Mouse (Mus musculus): Measurements from ENCODE around the gene Serpina12. TPM values are rescaled to one million over a fixed set of nuclear protein-coding genes. Genes with fewer than 3 reads are reported as not detected.
A peak's percentile ranks its signal among the peaks of the same experiment; 100 is the strongest.

Gene Serpina12
- total RNA-seq, 1 experiment: 0.13 TPM

- H3K36me3 ChIP-seq (ENCODE audit: control insufficient read depth, insufficient read depth, low read length, poor library complexity, severe bottlenecking): no peaks in the 10 kb centered on the region
- no peaks in the 10 kb centered on the region for H3K4me1 ChIP-seq (ENCODE audit: control insufficient read depth in 2 of 2, insufficient read depth in 2 of 2, low read length in 2 of 2, poor library complexity in 1 of 2)
- H3K9ac ChIP-seq (ENCODE audit: insufficient read depth, low read depth, low read length, poor library complexity, severe bottlenecking): no peak overlapping the region
- in situ Hi-C loops (cut with MboI; ENCODE audit: low sequenced_read_pairs in 2 of 2, unreplicated experiment in 2 of 2): no loop called here
- H3K4me3 ChIP-seq (ENCODE audit: insufficient read depth in 1 of 2, low read depth in 1 of 2, low read length in 2 of 2, poor library complexity in 1 of 2, severe bottlenecking in 1 of 2): no peak overlapping the region
- TF ChIP-seq ZNF384 (IDR thresholded peaks at IDR 0.05; ENCODE audit: low read depth, low read length): no peak
- TF ChIP-seq ZC3H11A (IDR thresholded peaks at IDR 0.05; ENCODE audit: borderline replicate concordance, low read depth, low read length): no peak
- no peak for TF ChIP-seq HCFC1 (IDR thresholded peaks at IDR 0.05; ENCODE audit: borderline replicate concordance, insufficient read depth, low read length)
- no peak for TF ChIP-seq MAFK (IDR thresholded peaks at IDR 0.05; ENCODE audit: insufficient read depth, low read depth, low read length)
- TF ChIP-seq CHD2 (IDR thresholded peaks at IDR 0.05; ENCODE audit: low read depth, low read length): no peak
- DNase-seq (ENCODE audit: low read depth, low spot score): no peak
- H3K9me3 ChIP-seq (ENCODE audit: control insufficient read depth, insufficient read depth, low read depth, low read length): no peaks in the 10 kb centered on the region
- H3K27ac ChIP-seq (ENCODE audit: insufficient read depth, low read depth, low read length, poor library complexity, severe bottlenecking): no peak overlapping the region
Observed at GRCm38 (mm10) chr12:103988754-103989513, 55.3 kb downstream of the Serpina12 start.

GRCm38 (mm10) chr12:103985868-103986267, 58.4 kb downstream of the Serpina12 start:
- Histone ChIP-seq H3K9me3 (ENCODE audit: control insufficient read depth, insufficient read depth, low read depth, low read length) (no peaks in the 10 kb centered on the region), H3K9ac (ENCODE audit: insufficient read depth, low read depth, low read length, poor library complexity, severe bottlenecking) (no peak overlapping the region), H3K4me1 (ENCODE audit: control insufficient read depth in 2 of 2, insufficient read depth in 2 of 2, low read length in 2 of 2, poor library complexity in 1 of 2) (no peaks in the 10 kb centered on the region), H3K4me3 (ENCODE audit: insufficient read depth in 1 of 2, low read depth in 1 of 2, low read length in 2 of 2, poor library complexity in 1 of 2, severe bottlenecking in 1 of 2) (no peak overlapping the region), H3K27ac (ENCODE audit: insufficient read depth, low read depth, low read length, poor library complexity, severe bottlenecking) (no peak overlapping the region), H3K36me3 (ENCODE audit: control insufficient read depth, insufficient read depth, low read length, poor library complexity, severe bottlenecking) (no peaks in the 10 kb centered on the region)
- no peak for DNase-seq (ENCODE audit: low read depth, low spot score)
- in situ Hi-C loops (cut with MboI; ENCODE audit: low sequenced_read_pairs in 2 of 2, unreplicated experiment in 2 of 2): no loop called here
- TF ChIP-seq HCFC1 (IDR thresholded peaks at IDR 0.05; ENCODE audit: borderline replicate concordance, insufficient read depth, low read length): no peak
- TF ChIP-seq MAFK (IDR thresholded peaks at IDR 0.05; ENCODE audit: insufficient read depth, low read depth, low read length): no peak
- TF ChIP-seq ZC3H11A (IDR thresholded peaks at IDR 0.05; ENCODE audit: borderline replicate concordance, low read depth, low read length): no peak
- TF ChIP-seq ZNF384 (IDR thresholded peaks at IDR 0.05; ENCODE audit: low read depth, low read length): no peak
- TF ChIP-seq CHD2 (IDR thresholded peaks at IDR 0.05; ENCODE audit: low read depth, low read length): no peak

- in situ Hi-C loops (cut with MboI; ENCODE audit: low sequenced_read_pairs in 2 of 2, unreplicated experiment in 2 of 2): no loop called here
- no peak for TF ChIP-seq MAFK (IDR thresholded peaks at IDR 0.05; ENCODE audit: insufficient read depth, low read depth, low read length)
- TF ChIP-seq CHD2 (IDR thresholded peaks at IDR 0.05; ENCODE audit: low read depth, low read length): no peak
- TF ChIP-seq ZC3H11A (IDR thresholded peaks at IDR 0.05; ENCODE audit: borderline replicate concordance, low read depth, low read length): no peak
- TF ChIP-seq HCFC1 (IDR thresholded peaks at IDR 0.05; ENCODE audit: borderline replicate concordance, insufficient read depth, low read length): no peak
- TF ChIP-seq ZNF384 (IDR thresholded peaks at IDR 0.05; ENCODE audit: low read depth, low read length): no peak
- Histone ChIP-seq H3K4me1 (ENCODE audit: control insufficient read depth in 2 of 2, insufficient read depth in 2 of 2, low read length in 2 of 2, poor library complexity in 1 of 2) (no peaks in the 10 kb centered on the region), H3K27ac (ENCODE audit: insufficient read depth, low read depth, low read length, poor library complexity, severe bottlenecking) (no peak overlapping the region), H3K4me3 (ENCODE audit: insufficient read depth in 1 of 2, low read depth in 1 of 2, low read length in 2 of 2, poor library complexity in 1 of 2, severe bottlenecking in 1 of 2) (no peak overlapping the region), H3K9ac (ENCODE audit: insufficient read depth, low read depth, low read length, poor library complexity, severe bottlenecking) (no peak overlapping the region), H3K36me3 (ENCODE audit: control insufficient read depth, insufficient read depth, low read length, poor library complexity, severe bottlenecking) (no peaks in the 10 kb centered on the region), H3K9me3 (ENCODE audit: control insufficient read depth, insufficient read depth, low read depth, low read length) (no peaks in the 10 kb centered on the region)
- peak; percentile 22 for DNase-seq (ENCODE audit: low read depth, low spot score)
Observed at GRCm38 (mm10) chr12:103984935-103985334, 59.3 kb downstream of the Serpina12 start.

- TF ChIP-seq MAFK (IDR thresholded peaks at IDR 0.05; ENCODE audit: insufficient read depth, low read depth, low read length) (no peak), HCFC1 (IDR thresholded peaks at IDR 0.05; ENCODE audit: borderline replicate concordance, insufficient read depth, low read length) (no peak)
- in situ Hi-C loops (cut with MboI; ENCODE audit: low sequenced_read_pairs in 2 of 2, unreplicated experiment in 2 of 2): no loop called here
- H3K36me3 ChIP-seq (ENCODE audit: control insufficient read depth, insufficient read depth, low read length, poor library complexity, severe bottlenecking): no peaks in the 10 kb centered on the region
- no peaks in the 10 kb centered on the region for H3K4me1 ChIP-seq (ENCODE audit: control insufficient read depth in 2 of 2, insufficient read depth in 2 of 2, low read length in 2 of 2, poor library complexity in 1 of 2)
- H3K4me3 ChIP-seq (ENCODE audit: insufficient read depth in 1 of 2, low read depth in 1 of 2, low read length in 2 of 2, poor library complexity in 1 of 2, severe bottlenecking in 1 of 2): no peak overlapping the region
- H3K27ac ChIP-seq (ENCODE audit: insufficient read depth, low read depth, low read length, poor library complexity, severe bottlenecking): no peak overlapping the region
- H3K9me3 ChIP-seq (ENCODE audit: control insufficient read depth, insufficient read depth, low read depth, low read length): no peaks in the 10 kb centered on the region
- DNase-seq (ENCODE audit: low read depth, low spot score): no peak
- H3K9ac ChIP-seq (ENCODE audit: insufficient read depth, low read depth, low read length, poor library complexity, severe bottlenecking): no peak overlapping the region
Observed at GRCm38 (mm10) chr12:103981646-103982360, 62.4 kb downstream of the Serpina12 start.

Other genes with a start within 250 kb of the Serpina12 start
- not detected in 2 replicates for gene Serpina1b, start 214.1 kb downstream of the Serpina12 start, total RNA-seq (2012; rRNA removed)
- not detected in 2 replicates for gene Serpina1a, start 180.9 kb downstream of the Serpina12 start, total RNA-seq (2012; rRNA removed)
- gene Serpina1c, start 139.6 kb downstream of the Serpina12 start, total RNA-seq (2012; rRNA removed): not detected in 2 replicates
- not detected in 2 replicates for gene Serpina1e, start 85.5 kb downstream of the Serpina12 start, total RNA-seq (2012; rRNA removed)
- gene Serpina11, start 54.5 kb downstream of the Serpina12 start, total RNA-seq (2012; rRNA removed): not detected in 2 replicates
- gene Serpina9, start 30.7 kb downstream of the Serpina12 start, total RNA-seq (2012; rRNA removed): 0.18 TPM in 1 of 2 replicates, not detected in the other
- gene Serpina5, start 56.7 kb upstream of the Serpina12 start, total RNA-seq (2012; rRNA removed): not detected in 2 replicates
- not detected in 2 replicates for gene Serpina3a, start 68.3 kb upstream of the Serpina12 start, total RNA-seq (2012; rRNA removed)
- gene Serpina3b, start 83.6 kb upstream of the Serpina12 start, total RNA-seq (2012; rRNA removed): not detected in 2 replicates
- gene Serpina3c, start 109.4 kb upstream of the Serpina12 start, total RNA-seq (2012; rRNA removed): not detected in 2 replicates
- gene Serpina3f, start 170.1 kb upstream of the Serpina12 start, total RNA-seq (2012; rRNA removed): not detected in 2 replicates
- gene Serpina3g, start 191.8 kb upstream of the Serpina12 start, total RNA-seq (2012; rRNA removed): 0.27 TPM in 1 of 2 replicates, not detected in the other
- gene Serpina3i, start 218.7 kb upstream of the Serpina12 start, total RNA-seq (2012; rRNA removed): 1.4 and 2.4 TPM in 2 replicates